Mouse (Mus musculus) c-Kit-positive CD71-positive TER-119-positive erythroid progenitor cells, embryonic 14.5 days (primary cell): ENCODE measurements around the gene Daam2.

Experiments
- DNase-seq: peaks from one replicate; pipeline ENCODE4 v3.0.0-alpha.2; 2013; ENCODE audit warnings: low spot score

Gene Daam2

DNA sequence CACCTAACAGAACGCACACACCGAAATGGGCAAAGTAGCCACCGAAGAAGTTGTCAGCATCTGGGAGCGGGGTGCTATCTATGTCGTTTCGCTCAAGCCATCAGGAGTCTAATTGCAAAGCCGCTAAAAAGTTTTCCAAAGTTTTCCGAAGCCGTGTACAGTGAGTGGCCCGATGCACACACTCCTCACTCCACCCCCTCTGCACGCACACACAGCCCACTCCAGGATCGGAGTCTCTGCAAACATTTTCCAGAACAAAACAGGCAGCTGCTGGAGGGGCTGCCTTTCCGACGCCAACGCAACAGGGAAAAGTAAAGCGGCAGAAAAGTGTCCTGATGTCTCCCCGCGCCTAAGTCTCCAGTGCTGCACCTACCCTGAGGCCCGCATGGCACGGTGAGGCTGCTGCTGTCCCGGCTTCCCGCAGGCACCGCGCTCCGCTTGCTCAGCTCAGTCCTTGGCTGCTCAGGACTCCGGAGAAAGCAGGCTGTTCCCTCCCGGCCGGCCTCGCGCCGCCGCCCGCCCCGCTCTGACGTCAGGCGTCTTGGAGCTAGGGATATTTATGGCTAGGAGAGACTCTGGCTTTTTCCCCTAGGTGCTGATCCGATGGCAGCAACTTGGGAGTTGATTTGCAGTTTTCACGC lies at the start of gene Daam2:
TSS of gene Daam2 (minus strand) at position 514 of the 641 bp plus-strand sequence.
- no peak for DNase-seq

DNA sequence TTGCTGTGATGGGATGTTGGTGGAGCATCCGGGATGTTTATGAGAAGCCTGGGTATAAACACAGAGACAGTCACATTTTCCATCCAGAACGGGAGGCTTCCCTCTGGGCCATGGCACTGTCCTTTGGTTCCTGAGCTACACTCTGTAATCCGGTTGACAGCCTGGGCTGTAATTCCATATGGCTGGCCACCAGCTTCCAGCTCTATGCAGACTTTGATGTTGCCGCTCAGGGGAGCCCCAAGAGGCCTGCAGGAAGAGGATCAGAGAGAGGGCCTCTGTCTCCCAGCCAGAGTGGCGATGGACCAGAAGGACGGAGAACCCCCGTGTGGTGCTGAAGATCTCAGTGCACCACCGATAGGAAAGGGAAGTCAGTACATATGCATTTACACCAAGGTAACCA lies 46.2 kb upstream of the Daam2 start:
- no peak for DNase-seq

DNA sequence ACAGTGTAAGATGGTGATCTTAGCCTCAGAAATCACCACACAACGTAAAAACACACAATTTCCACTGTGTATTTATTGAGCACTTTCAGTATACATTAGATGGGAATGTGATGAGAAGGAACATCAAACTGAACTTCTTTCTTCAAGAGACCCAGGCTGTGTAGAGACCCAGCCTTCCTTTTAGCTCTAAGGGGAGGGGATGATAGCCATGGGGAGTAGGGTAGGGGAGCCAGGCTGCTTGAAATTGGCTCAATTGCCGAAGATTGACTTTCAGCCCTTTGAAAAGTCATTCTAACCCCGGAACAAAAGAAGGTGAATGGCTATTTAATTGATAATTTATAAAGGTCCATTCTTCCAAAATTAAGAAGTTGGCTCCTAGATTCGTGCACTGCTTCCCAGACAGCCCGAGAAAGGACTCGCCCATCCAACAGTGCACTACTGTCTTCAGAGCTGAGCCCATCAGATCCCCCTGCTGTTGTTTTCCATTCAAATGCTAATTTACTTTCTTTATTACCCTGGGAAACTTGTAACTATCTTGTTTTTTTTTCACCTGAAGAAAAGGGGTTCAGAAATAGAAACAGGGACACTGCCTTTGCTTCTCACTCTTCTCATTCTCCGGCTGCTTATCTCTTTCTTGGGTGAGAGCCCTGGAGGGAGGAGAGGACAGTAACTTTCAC lies 43.3 kb upstream of the Daam2 start:
- DNase-seq = no peak

DNA sequence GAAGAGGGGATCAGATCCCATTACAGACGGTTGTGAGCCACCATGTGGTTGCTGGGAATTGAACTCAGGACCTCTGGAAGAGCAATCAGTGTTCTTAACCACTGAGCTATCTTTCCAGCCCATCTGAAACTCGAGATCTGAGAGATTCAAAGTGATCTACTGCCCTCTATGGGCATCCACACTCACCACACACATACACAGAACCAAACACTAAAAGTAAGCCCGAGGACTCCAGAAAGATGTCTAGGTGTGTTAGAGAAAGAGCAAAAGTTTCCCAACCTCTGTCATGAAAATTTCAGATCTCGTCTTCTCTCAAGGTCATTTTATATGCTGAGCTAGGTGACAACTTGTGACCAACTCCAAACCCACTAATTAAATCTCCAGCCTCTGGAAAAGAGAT lies 41.3 kb upstream of the Daam2 start:
- no peak for DNase-seq

DNA sequence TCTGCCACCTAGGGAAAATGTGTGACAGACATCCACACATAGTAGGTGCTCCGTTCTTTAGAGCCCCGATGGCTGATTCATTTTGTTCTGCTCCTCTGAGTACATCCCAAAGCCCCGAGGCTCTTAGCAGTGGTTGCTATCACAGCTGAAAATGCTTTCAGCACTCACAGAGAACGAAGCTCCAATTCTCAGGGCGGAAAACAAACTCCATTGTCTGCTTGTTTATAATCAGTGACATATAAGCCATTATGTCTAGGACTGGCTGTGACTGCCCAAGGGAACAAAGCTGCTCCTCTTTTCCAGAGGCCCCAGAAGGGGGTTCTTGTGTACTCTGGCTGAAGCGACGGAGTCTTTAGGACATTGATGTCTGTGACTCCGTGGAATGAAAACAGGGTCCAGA lies 25.9 kb upstream of the Daam2 start:
- no peak for DNase-seq

DNA sequence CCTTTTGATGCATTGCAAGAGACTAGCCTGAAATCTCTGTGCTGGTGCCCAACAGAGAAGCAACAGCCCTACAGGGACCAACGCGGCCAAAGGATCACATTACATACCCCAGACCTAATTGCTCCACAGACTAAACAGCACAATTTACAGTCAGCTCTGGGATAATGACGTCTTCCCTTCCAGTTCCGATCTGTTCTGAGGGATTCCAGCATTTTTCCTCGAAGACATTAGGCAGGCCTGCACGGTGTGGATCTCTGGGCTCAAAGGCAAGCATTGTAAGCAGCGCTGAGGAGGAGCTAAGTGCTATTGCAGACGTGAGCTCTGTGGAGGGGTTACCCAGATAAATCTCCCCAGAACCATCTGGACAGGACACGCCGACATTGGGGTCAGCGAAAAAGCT lies 18.3 kb upstream of the Daam2 start:
- no peak for DNase-seq

DNA sequence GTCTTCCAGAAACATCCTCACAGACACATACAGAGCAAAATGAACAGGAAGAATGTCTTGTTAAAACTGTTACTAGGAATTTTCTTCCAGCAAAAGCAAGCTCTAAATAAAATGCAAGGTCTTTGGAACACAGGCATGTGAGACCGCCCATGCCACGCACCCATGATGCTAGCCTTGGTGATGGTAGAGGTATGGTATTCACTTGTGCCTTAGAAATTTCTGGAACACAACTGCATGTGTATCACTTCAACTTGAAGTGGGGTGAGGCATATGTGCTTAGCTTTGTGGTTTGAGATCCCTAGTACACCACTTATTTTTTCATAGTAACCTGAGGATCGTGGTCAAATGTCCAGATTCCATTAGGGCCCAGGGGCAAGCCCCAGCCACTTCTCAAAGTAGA lies 13.2 kb upstream of the Daam2 start:
- no peak for DNase-seq

DNA sequence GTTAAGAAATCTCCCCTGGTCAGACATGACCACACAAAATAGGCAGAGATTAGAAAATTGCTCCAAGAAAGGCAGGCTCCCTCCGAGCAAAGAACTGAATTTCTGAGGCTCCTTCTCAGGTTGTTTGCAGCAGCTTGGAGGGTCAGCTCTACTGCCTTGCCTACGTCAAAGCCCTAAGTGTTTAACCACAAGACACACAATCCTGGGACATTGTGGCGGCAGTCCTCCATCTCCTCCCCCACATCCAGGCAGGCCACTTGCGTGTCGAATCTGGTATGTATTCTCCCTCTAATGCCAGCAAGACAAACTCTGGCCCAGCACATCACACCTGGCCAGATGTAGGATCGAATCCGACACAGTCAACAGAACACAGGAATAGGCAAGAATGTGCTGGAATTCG lies 4.6 kb upstream of the Daam2 start:
- no peak for DNase-seq

DNA sequence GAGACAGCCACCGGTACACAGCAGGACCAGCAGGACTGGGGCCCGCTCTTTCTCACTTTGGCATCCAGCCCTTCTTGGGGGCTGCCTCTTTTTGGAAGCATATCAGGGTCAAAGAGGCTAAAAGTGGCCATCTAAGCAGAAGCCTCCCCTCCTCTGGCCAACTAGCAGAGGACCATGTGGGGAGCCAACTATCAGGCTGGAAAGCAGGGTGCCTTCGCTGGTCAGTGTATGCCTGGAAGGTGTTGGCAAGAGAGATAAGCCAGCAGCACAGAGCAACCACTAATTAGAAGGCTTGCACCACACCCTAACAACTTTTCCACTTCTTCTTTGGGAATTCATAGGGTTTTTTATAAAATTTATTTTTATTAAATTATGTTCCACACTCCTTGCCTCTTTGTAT lies 346 bp upstream of the Daam2 start:
- DNase-seq = no peak

DNA sequence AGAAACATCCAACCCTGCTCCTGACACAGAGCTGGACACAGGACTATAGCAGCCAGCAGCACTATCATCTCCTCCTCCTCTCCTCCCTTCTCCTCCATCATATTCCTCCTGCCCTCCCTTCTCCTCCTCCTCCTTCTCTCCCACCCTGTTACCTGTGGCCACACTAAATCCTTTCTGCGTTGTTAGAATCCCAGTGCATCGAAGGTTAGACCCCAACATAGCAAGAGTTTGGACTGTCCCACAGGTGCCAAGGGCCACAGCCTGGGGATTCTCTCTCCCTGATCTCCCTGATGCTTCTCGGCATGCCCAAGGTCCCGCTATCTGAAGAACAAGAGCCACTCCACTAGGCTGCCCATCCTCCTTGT lies 745 bp downstream of the Daam2 start:
- DNase-seq = no peak

DNA sequence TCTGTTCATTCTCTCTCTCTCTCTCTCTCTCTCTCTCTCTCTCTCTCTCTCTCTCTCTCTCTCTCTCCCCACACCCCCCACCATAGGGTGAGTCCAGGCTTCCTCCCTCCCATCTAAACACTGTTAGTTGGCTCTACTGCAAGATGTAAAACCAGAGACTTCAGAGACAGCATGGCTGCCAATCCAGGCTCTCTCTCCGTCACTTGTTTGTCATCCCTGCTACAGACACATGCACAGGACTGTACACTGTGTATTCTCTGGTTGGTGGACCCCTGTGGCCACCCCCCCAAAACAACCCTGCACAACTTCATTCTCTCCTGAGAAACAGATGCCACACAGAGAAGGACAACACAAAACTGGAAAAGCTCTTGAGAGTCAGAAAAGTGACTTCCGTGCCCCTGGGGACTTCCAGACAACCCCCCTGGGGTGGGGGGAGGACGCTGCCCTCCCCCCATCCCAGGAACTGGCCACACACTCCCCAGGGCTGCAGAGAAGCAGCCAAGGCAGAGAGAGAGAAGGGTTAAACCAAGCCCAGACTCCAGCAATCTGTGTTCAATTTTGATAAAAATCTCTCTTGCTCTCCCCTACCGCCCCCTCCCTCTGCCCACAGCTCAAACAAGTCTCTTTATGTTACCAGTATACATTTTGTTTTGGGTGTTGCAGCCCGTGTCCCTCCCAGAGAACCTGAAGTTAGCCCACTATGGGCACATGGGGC lies 1.3 kb downstream of the Daam2 start:
- no peak for DNase-seq

DNA sequence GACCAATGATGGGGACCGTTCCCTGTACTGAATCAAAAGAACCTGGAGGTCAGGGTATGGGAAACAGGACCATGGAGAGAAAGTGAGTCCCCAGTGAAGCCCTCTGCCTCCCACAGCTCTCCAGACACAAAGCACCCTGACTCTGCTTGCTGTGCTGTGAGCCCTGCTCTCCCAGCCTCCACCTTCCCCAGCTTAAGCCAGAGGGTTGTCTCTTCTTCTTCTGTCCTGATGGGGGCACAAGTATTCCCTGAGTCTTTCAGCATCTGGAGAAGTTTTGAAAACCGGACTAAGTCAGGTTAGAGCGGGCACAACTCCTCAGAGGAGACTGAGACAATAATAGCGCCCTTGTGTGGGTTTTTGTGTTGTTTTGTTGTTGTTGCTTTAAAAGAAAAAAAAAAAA lies 2.2 kb downstream of the Daam2 start:
- no peak for DNase-seq

DNA sequence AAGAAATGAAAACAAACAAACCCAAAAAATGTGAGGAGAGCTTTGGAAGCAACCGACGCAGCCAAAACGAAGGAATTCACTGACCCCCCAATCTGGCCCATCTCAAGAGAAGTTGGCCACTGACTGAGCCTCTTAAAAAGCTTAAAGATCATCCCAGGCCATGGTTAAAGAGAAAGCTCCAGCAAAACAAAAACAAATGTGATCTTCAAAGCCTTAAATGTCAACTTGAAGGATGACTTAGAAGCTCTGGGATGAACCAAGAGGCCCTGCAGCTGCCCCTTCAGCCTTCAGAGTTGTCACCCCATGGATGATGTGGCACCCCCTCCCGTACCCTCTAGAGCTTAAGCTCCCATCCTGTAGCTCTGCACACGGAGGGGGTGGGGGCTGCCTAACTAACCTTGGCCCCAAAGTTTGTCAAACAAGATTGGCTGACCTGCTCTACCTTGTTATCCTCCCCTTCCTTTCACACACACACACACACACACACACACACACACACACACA lies 4.3 kb downstream of the Daam2 start:
- no peak for DNase-seq

DNA sequence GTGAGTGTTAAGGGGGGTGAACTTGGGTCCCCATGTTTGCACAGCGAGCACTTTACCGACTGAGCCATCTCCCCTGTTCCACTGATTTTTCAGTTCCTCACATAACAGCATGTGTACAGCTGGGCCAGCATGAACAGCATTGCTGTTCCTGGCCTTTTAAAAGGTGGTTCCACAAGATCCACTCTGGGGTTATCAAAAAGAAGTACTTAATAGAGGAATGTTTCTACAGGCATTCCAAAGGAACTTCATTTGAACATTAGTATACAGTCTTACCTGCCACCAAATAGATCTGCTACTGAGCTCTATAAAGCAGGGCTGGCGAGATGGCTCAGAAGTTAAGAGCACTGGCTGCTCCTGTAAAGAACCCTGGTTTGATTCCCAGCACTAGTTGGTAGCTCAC lies 8.0 kb downstream of the Daam2 start:
- no peak for DNase-seq

DNA sequence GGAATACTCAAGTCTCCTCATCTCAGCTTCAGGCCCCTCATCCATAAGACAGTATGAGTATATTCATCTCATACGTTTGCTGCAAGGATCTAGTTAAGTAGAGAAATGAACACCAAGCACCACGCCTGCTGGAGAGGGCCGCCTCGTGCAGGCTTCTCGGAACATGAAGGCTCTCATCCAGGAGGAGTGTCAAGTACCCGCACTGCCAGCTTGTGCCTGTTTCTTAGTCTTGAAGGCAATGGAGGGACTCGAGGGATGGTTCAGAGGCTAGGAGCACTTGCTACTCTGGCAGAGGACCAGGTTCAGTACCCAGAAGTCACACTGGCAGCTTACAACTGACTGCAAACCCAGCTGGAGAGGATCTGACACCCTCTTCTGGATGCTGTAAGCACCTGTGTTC lies 12.2 kb downstream of the Daam2 start:
- no peak for DNase-seq

DNA sequence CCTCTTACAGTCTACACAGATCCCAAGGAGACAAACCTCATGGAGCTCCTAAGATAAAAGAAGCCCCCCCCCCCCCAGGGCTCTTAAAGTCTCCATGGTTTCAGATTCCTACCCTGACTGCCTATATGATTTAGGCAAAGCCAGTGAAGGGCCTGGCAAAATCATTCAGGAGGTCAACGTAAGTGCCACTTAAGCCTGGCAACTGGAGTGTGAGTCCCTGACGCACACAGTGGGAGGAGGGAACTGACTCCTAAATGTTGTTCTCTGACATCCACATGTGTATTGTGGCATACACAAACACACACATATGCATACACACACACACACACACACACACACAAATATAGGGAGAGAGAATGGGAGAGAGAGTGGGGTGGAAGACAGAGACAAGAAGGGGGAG lies 12.7 kb downstream of the Daam2 start:
- DNase-seq = no peak

DNA sequence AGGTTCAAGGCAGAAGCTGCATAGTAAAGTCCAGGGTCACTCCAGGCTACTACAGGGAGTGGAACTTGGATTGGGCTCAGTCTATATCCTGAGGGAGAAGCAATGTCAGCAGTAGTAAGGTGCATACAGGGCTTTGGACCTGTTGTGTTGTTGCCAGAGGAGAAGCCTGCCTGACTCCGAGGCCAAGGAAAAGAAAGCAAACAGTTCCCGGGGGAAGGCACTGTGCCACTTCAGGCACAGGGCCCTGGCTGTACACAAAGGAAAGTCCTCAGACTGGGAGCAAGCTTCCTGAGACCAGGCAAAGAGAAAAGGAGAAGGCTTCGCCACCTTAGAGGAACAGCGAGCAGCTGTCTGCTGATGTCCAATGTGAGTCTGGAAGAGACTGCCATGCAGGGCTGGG lies 18.1 kb downstream of the Daam2 start:
- DNase-seq = no peak

DNA sequence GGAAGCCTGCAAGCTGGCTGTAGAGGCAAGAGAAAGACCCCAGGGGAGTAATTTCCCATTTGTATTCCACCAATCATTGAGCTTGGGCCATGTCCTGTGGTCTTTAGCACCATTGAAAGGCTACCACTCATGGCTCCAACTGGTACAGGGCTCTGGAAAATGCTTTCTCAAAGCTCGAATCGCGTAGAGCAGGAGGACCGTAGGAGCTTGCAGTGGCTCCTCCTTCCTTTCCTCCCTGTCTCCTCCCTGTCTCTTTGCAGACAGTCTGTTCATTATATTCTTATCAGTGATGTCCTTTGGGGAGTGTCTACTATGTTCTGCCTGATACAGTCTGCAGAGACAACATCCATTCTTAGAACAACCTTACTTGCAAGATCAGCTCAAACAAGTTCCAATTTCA lies 18.7 kb downstream of the Daam2 start:
- DNase-seq = no peak

DNA sequence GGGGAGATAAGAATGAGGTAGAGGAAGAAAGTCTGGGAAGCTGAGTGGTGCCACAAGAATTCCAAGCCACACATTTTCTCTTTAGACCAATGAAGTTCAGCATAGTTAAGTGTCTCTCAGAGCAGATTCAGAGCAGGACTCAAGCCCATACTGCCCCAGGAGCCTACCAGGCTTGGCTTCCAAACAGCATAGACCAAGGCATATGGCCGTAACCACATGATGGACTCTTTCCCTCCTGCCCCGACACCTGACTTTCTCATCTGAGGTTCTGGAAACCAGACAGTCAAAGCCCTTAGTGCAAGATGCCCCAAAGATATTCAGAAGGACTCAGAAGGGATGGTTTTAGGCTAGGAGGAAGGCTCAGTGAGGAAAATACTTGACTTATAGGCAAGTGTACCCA lies 19.6 kb downstream of the Daam2 start:
- no peak for DNase-seq

DNA sequence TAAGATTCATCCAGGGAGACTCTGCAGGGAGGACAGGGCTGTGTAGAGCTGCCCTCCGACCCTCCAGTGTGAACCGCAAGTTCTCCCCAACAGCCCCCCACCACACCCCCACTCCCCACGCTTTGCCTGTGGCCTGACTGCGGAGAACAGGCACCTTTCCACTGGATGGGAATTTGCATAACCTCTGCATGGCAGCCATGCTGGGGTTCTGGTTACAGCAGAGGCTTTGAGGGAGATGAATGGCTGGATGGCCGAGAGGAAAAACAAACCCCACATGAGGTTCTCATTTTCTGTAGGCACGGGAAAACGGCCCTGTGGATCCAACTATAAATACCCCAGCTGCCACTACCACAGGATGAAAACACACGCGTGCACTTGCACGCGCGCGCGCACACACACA lies 23.4 kb downstream of the Daam2 start:
- DNase-seq = no peak

DNA sequence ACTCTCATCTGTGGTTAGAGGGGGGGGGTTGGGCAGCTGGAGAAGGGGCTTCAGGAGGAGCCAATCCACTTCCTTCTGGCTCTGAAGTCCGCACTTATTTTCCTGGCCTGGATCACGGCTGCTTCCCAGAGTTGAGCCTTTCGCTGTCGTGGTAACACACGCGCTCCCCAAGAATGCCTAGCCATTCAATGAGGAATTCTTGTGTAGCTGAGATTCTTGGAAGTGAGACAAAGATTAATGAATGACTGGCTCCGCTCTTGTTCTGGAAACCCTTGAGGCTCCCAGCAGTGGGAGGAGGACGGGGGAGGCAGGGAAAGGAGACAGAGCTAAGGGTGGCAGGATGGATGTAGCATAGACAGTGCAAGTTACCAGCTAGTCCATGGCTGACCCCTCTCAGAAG lies 24.9 kb downstream of the Daam2 start:
- no peak for DNase-seq

DNA sequence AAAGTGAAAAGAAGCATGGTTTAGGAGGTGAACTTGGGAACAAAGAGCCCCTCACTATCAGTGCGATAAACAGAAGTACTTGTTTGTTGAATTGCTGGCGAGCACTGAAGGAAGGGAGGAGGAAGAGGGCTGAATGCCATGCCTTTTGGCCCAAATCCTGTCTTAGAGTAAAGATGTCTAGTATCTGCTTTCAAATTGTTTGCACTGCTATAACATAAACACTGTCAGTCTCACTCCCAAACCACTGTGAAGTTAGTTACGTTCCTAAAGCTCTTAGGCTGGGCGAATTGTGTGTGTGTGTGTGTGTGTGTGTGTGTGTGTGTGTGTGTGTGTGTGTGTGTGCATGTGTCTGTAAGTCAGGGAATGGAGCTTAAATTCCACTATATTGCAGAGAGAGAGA lies 28.6 kb downstream of the Daam2 start:
- no peak for DNase-seq

DNA sequence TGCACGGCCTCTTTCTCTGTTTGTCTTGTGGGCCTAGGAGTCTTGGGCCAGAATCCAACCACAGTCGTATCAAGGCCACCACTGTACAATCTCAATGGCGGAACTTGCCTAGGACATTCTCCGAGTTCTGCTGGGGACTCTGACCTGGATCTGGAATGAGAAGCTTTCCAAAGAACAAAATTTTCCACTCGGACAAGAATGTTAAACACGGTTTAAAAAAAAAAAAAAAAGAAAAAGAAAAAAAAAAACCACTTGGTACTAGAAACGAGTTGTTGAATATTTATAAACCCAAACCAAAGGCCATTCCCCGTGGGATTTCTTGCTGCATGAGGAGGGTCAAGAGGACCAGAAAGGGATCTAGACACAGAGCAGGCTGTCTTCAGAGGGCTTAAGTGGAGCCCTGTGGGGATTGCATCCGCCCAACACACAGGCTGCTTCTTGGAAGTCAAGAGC lies 29.9 kb downstream of the Daam2 start:
- DNase-seq = no peak
